ENCODE assay signal across 8 mouse cellular contexts in genomic region chr19:4294381-4295097, GRCm38 (mm10). TPM values are rescaled to one million over a fixed set of nuclear protein-coding genes. Genes with fewer than 3 reads are reported as not detected.
A peak's percentile ranks its signal among the peaks of the same experiment; 100 is the strongest.
DNase-seq lines count a peak whose midpoint lies in the region; ATAC-seq lines count a peak whose summit lies in the region.

No protein-coding gene starts in this region.

- H3K4me1 ChIP-seq in forebrain, embryonic 10.5 days, result peaks cover 8% of the 10 kb centered on the region; the same call in 1 of the 2 replicates
- H3K4me1 ChIP-seq in forebrain, embryonic 11.5 days (replicated peaks; ENCODE audit: control insufficient read depth, insufficient read depth, low read length), result no peaks in the 10 kb centered on the region
- peaks cover 14% of the 10 kb centered on the region for H3K4me1 ChIP-seq in heart, embryonic 15.5 days (replicated peaks)
- peaks cover 12% of the 10 kb centered on the region; the same call in 1 of the 2 replicates for H3K4me1 ChIP-seq in limb, embryonic 13.5 days

- 0 out of 2 replicates have a peak overlapping the region, but pooled peaks have one; percentile 44 for H3K27ac ChIP-seq in forebrain, embryonic 10.5 days
- H3K27ac ChIP-seq in forebrain, embryonic 11.5 days (ENCODE audit: low read depth, low read length), result no peak overlapping the region
- peak overlapping the region; percentile 70 for H3K27ac ChIP-seq in heart, embryonic 15.5 days
- H3K27ac ChIP-seq in limb, embryonic 13.5 days, result peak overlapping the region; percentile 28; the same call in 1 of the 2 replicates

- H3K4me2 ChIP-seq in forebrain, embryonic 11.5 days (ENCODE audit: low read depth, low read length, severe bottlenecking), result no peak overlapping the region
- H3K4me2 ChIP-seq in heart, embryonic 15.5 days, result 0 out of 2 replicates have a peak overlapping the region, but pooled peaks have one; percentile 8
- no peak overlapping the region for H3K4me2 ChIP-seq in limb, embryonic 13.5 days (replicated peaks)

- DNase-seq in forebrain, embryonic 10.5 days (ENCODE audit: extremely low spot score, low spot score), result no peak
- no peak for DNase-seq in forebrain, embryonic 11.5 days (ENCODE audit: low spot score)
- peak; percentile 63 for DNase-seq in adrenal gland, postnatal 10 days
- DNase-seq in naive thymus-derived CD4-positive, alpha-beta T cell, adult 2 months (ENCODE audit: low read depth), result peak; percentile 87
- DNase-seq in cerebellum, postnatal 25 days, result no peak
- DNase-seq in embryo, embryonic 10.5 days (ENCODE audit: low spot score), result no peak

- no peak overlapping the region for H3K9ac ChIP-seq in forebrain, embryonic 11.5 days (ENCODE audit: low read length)
- no peak overlapping the region for H3K9ac ChIP-seq in heart, embryonic 15.5 days
- 0 out of 2 replicates have a peak overlapping the region, but pooled peaks have one; percentile 4 for H3K9ac ChIP-seq in limb, embryonic 13.5 days

- H3K27me3 ChIP-seq in forebrain, embryonic 10.5 days (ENCODE audit: poor library complexity, severe bottlenecking), result no peaks in the 10 kb centered on the region
- no peaks in the 10 kb centered on the region for H3K27me3 ChIP-seq in forebrain, embryonic 11.5 days (ENCODE audit: control insufficient read depth, insufficient read depth, low read length)
- H3K27me3 ChIP-seq in heart, embryonic 15.5 days, result no peaks in the 10 kb centered on the region
- no peaks in the 10 kb centered on the region for H3K27me3 ChIP-seq in limb, embryonic 13.5 days

- peaks cover 78% of the 10 kb centered on the region for H3K36me3 ChIP-seq in forebrain, embryonic 10.5 days (replicated peaks)
- peaks cover 5% of the 10 kb centered on the region; the same call in 1 of the 2 replicates for H3K36me3 ChIP-seq in forebrain, embryonic 11.5 days (ENCODE audit: control insufficient read depth, insufficient read depth, low read length)
- H3K36me3 ChIP-seq in heart, embryonic 15.5 days, result peaks cover 35% of the 10 kb centered on the region
- H3K36me3 ChIP-seq in limb, embryonic 13.5 days, result peaks cover 76% of the 10 kb centered on the region

- no peak overlapping the region for H3K4me3 ChIP-seq in forebrain, embryonic 10.5 days
- H3K4me3 ChIP-seq in forebrain, embryonic 11.5 days (ENCODE audit: low read depth, low read length), result no peak overlapping the region
- no peak overlapping the region for H3K4me3 ChIP-seq in heart, embryonic 15.5 days
- no peak overlapping the region for H3K4me3 ChIP-seq in limb, embryonic 13.5 days

- no peak for ATAC-seq in forebrain, embryonic 11.5 days (replicated peaks; ENCODE audit: low FRiP score)
- peak; percentile 47; the same call in 1 of the 2 replicates for ATAC-seq in heart, embryonic 15.5 days (replicated peaks; ENCODE audit: insufficient number of reproducible peaks, insufficient read depth, low FRiP score, low read depth)
- no peak for ATAC-seq in limb, embryonic 13.5 days (ENCODE audit: low FRiP score, low read depth)

- 76% methylated on average over 14 of the region's 14 CpGs for WGBS in forebrain, embryonic 10.5 days
- WGBS in forebrain, embryonic 11.5 days, result 80% methylated on average over 14 of the region's 14 CpGs
- WGBS in heart, embryonic 15.5 days, result 57% methylated on average over 14 of the region's 14 CpGs
- WGBS in limb, embryonic 13.5 days, result 75% methylated on average over 14 of the region's 14 CpGs

- no peaks in the 10 kb centered on the region for H3K9me3 ChIP-seq in forebrain, embryonic 10.5 days
- H3K9me3 ChIP-seq in forebrain, embryonic 11.5 days (ENCODE audit: control insufficient read depth, low read length), result no peaks in the 10 kb centered on the region
- H3K9me3 ChIP-seq in heart, embryonic 15.5 days (replicated peaks), result no peaks in the 10 kb centered on the region
- H3K9me3 ChIP-seq in limb, embryonic 13.5 days, result no peaks in the 10 kb centered on the region

RNA-seq across cellular contexts. Expression of gene Grk2, which starts 11.5 kb away (rescaled TPM):
- 13.6 and 15.0 TPM in 2 replicates for polyA plus RNA-seq in forebrain, embryonic 10.5 days (2016; fragmentation: Nextera tagmentation; extraction: Ambion mirVana)
- polyA plus RNA-seq in forebrain, embryonic 11.5 days (2014; fragmentation: Nextera tagmentation; extraction: Ambion mirVana), result 18.1 and 19.7 TPM in 2 replicates
- 10 to 100 TPM; 46.3 to 54.8 TPM for total RNA-seq in adrenal gland, postnatal 10 days (2021)
- polyA plus RNA-seq in heart, embryonic 15.5 days (2015; fragmentation: Nextera tagmentation; extraction: Ambion mirVana), result 9.8 and 18.2 TPM in 2 replicates
- 16.5 and 18.5 TPM in 2 replicates for polyA plus RNA-seq in limb, embryonic 13.5 days (2015; fragmentation: Nextera tagmentation; extraction: Ambion mirVana)

RNA-seq across cellular contexts. Expression of gene Ankrd13d, which starts 11.6 kb away (rescaled TPM):
- polyA plus RNA-seq in forebrain, embryonic 10.5 days (2016; fragmentation: Nextera tagmentation; extraction: Ambion mirVana), result 7.9 and 9.2 TPM in 2 replicates
- 9.5 and 12.1 TPM in 2 replicates for polyA plus RNA-seq in forebrain, embryonic 11.5 days (2014; fragmentation: Nextera tagmentation; extraction: Ambion mirVana)
- 1 to 10 TPM; 3.5 to 8.5 TPM for total RNA-seq in adrenal gland, postnatal 10 days (2021)
- 1.1 and 2.7 TPM in 2 replicates for polyA plus RNA-seq in heart, embryonic 15.5 days (2015; fragmentation: Nextera tagmentation; extraction: Ambion mirVana)
- 13.6 and 14.7 TPM in 2 replicates for polyA plus RNA-seq in limb, embryonic 13.5 days (2015; fragmentation: Nextera tagmentation; extraction: Ambion mirVana)

RNA-seq across cellular contexts. Expression of gene Ssh3, which starts 25.6 kb away (rescaled TPM):
- polyA plus RNA-seq in forebrain, embryonic 10.5 days (2016; fragmentation: Nextera tagmentation; extraction: Ambion mirVana), result 3.1 and 3.6 TPM in 2 replicates
- 3.3 and 4.2 TPM in 2 replicates for polyA plus RNA-seq in forebrain, embryonic 11.5 days (2014; fragmentation: Nextera tagmentation; extraction: Ambion mirVana)
- total RNA-seq in adrenal gland, postnatal 10 days (2021), result 10 to 100 TPM; 16.8 to 21.9 TPM
- 6.0 and 10.7 TPM in 2 replicates for polyA plus RNA-seq in heart, embryonic 15.5 days (2015; fragmentation: Nextera tagmentation; extraction: Ambion mirVana)
- 15.7 and 16.0 TPM in 2 replicates for polyA plus RNA-seq in limb, embryonic 13.5 days (2015; fragmentation: Nextera tagmentation; extraction: Ambion mirVana)

Comparison
In these comparisons a context has a peak if more than half of its experiments do, and no peak if none do; other contexts are left out.
1. DNase-seq: peak in adrenal gland, postnatal 10 days (single experiment) and naive thymus-derived CD4-positive, alpha-beta T cell, adult 2 months (single experiment); none in forebrain, embryonic 10.5 days (single experiment), forebrain, embryonic 11.5 days (single experiment), cerebellum, postnatal 25 days (0 of 2) and embryo, embryonic 10.5 days (single experiment).